Mouse (Mus musculus) MEL (cell line): ENCODE data around the gene Trappc6a. TPM values are rescaled to one million over a fixed set of nuclear protein-coding genes. Genes with fewer than 3 reads are reported as not detected.

ENCODE experiments used
- DNase-seq: peaks from one replicate; pipeline ENCODE4 v3.0.0; 2011; ENCODE audit warnings: low read depth, low spot score
- H3K27ac ChIP-seq: 2 replicates; pipeline ENCODE4 v1.5.1; 2012; ENCODE audit warnings: low read depth, mild to moderate bottlenecking, control low read depth, low read length, moderate library complexity; ENCODE audit not compliant: control insufficient read depth
- H3K27me3 ChIP-seq, 2 experiments: fragments of 150-350 bp in 1 of 2; sonication (generic) in 1 of 2; 2 replicates each; pipeline ENCODE4 v1.6.1; 2012; ENCODE audit warnings: low read length in 2 of 2, mild to moderate bottlenecking in 2 of 2, improper control_type of control experiment in 1 of 2, moderate library complexity in 1 of 2; ENCODE audit not compliant: insufficient read depth in 2 of 2, control insufficient read depth in 1 of 2
- H3K36me3 ChIP-seq, 2 experiments: 2 replicates each; pipeline ENCODE4 v1.6.1; 2012 to 2014; ENCODE audit warnings: low read length in 2 of 2, improper control_type of control experiment in 1 of 2, inconsistent platforms in 1 of 2, mild to moderate bottlenecking in 1 of 2; ENCODE audit not compliant: insufficient read depth in 2 of 2, control insufficient read depth in 1 of 2
- H3K4me1 ChIP-seq, 2 experiments: fragments of 150-350 bp in 1 of 2; sonication (generic) in 1 of 2; 2 replicates each; pipeline ENCODE4 v1.6.1; 2012; ENCODE audit warnings: low read length in 2 of 2, improper control_type of control experiment in 1 of 2, mild to moderate bottlenecking in 1 of 2; ENCODE audit not compliant: insufficient read depth in 2 of 2, control insufficient read depth in 1 of 2
- H3K4me3 ChIP-seq, 2 experiments: fragments of 150-350 bp in 1 of 2; sonication (generic) in 1 of 2; 2 replicates each; pipeline ENCODE4 v1.5.1; 2012; ENCODE audit warnings: low read depth in 2 of 2, low read length in 2 of 2, mild to moderate bottlenecking in 2 of 2, moderate library complexity in 2 of 2, control low read depth in 1 of 2, improper control_type of control experiment in 1 of 2; ENCODE audit not compliant: control insufficient read depth in 1 of 2, insufficient read depth in 1 of 2
- H3K79me2 ChIP-seq: 2 replicates; pipeline ENCODE4 v1.6.1; 2012; ENCODE audit warnings: mild to moderate bottlenecking, low read length, moderate library complexity; ENCODE audit not compliant: control insufficient read depth, poor library complexity, insufficient read depth
- H3K9ac ChIP-seq: 2 replicates; pipeline ENCODE4 v1.6.1; 2012; ENCODE audit warnings: low read depth, mild to moderate bottlenecking, control low read depth, low read length, moderate library complexity; ENCODE audit not compliant: control insufficient read depth, poor library complexity, severe bottlenecking
- H3K9me3 ChIP-seq: fragments of 150-350 bp; sonication (generic); replicated peaks from 2 replicates; pipeline ENCODE4 v1.6.1; 2012; ENCODE audit warnings: mild to moderate bottlenecking, low read length, improper control_type of control experiment, moderate library complexity; ENCODE audit not compliant: insufficient read depth
- BHLHE40 ChIP-seq: IDR thresholded peaks from 2 replicates; pipeline ENCODE4 v1.6.1; 2012; ENCODE audit warnings: low read depth, mild to moderate bottlenecking, inconsistent platforms, low read length, improper control_type of control experiment, borderline replicate concordance
- CHD1 ChIP-seq: IDR thresholded peaks from 2 replicates; pipeline ENCODE4 v1.6.1; 2012; ENCODE audit warnings: low read depth, mild to moderate bottlenecking, inconsistent platforms, low read length, improper control_type of control experiment
- CHD2 ChIP-seq: IDR thresholded peaks from 2 replicates; pipeline ENCODE4 v1.6.1; 2011; ENCODE audit warnings: low read length, improper control_type of control experiment
- CTCF ChIP-seq, 3 experiments: IDR thresholded peaks in 2 of 3; conservative IDR thresholded peaks in 1 of 3; 2 replicates each; pipeline ENCODE4 v1.5.1; 2011 to 2012; ENCODE audit warnings: low read length in 3 of 3, low read depth in 2 of 3, mild to moderate bottlenecking in 2 of 3, improper control_type of control experiment in 1 of 3, inconsistent platforms in 1 of 3, mixed read lengths in 1 of 3, moderate library complexity in 1 of 3; ENCODE audit not compliant: control insufficient read depth in 1 of 3, insufficient read depth in 1 of 3, poor library complexity in 1 of 3, severe bottlenecking in 1 of 3
- E2F4 ChIP-seq: IDR thresholded peaks from 2 replicates; pipeline ENCODE4 v1.6.1; 2011; ENCODE audit warnings: low read depth, low read length, improper control_type of control experiment, borderline replicate concordance
- ELF1 ChIP-seq: IDR thresholded peaks from 2 replicates; pipeline ENCODE4 v1.6.1; 2014; ENCODE audit warnings: low read depth, mild to moderate bottlenecking, inconsistent platforms, low read length, improper control_type of control experiment, moderate library complexity
- ETS1 ChIP-seq: IDR thresholded peaks from 2 replicates; pipeline ENCODE4 v1.6.1; 2012; ENCODE audit warnings: low read depth, mild to moderate bottlenecking, inconsistent platforms, low read length, improper control_type of control experiment, moderate library complexity
- GATA1 ChIP-seq: IDR thresholded peaks from 2 replicates; pipeline ENCODE4 v1.6.1; 2011; ENCODE audit warnings: low read depth, low read length, improper control_type of control experiment
- HCFC1 ChIP-seq: IDR thresholded peaks from 2 replicates; pipeline ENCODE4 v1.6.1; 2012; ENCODE audit warnings: low read depth, mild to moderate bottlenecking, inconsistent platforms, low read length, improper control_type of control experiment, moderate library complexity
- JUND ChIP-seq: IDR thresholded peaks from 2 replicates; pipeline ENCODE4 v1.6.1; 2011; ENCODE audit warnings: low read depth, mild to moderate bottlenecking, improper control_type of control experiment, low read length
- KAT2A ChIP-seq: conservative IDR thresholded peaks from 2 replicates; pipeline ENCODE4 v1.6.1; 2012; ENCODE audit warnings: low read depth, low read length, improper control_type of control experiment, inconsistent platforms
- MAFK ChIP-seq: IDR thresholded peaks from 2 replicates; pipeline ENCODE4 v1.6.1; 2011; ENCODE audit warnings: low read depth, mild to moderate bottlenecking, low read length, improper control_type of control experiment, borderline replicate concordance
- MAX ChIP-seq: IDR thresholded peaks from 2 replicates; pipeline ENCODE4 v1.6.1; 2011; ENCODE audit warnings: low read length, improper control_type of control experiment
- MAZ ChIP-seq: IDR thresholded peaks from 2 replicates; pipeline ENCODE4 v1.6.1; 2012; ENCODE audit warnings: low read depth, mild to moderate bottlenecking, inconsistent platforms, low read length, improper control_type of control experiment
- MEF2A ChIP-seq: IDR thresholded peaks from 2 replicates; pipeline ENCODE4 v1.6.1; 2014; ENCODE audit warnings: low read depth, mild to moderate bottlenecking, inconsistent platforms, low read length, improper control_type of control experiment; ENCODE audit not compliant: poor library complexity, insufficient replicate concordance, severe bottlenecking; ENCODE audit errors: extremely low read depth
- MXI1 ChIP-seq: IDR thresholded peaks from 2 replicates; pipeline ENCODE4 v1.6.1; 2011; ENCODE audit warnings: mild to moderate bottlenecking, low read depth, low read length, improper control_type of control experiment
- MYC ChIP-seq: IDR thresholded peaks from 2 replicates; pipeline ENCODE4 v1.6.1; 2011; ENCODE audit warnings: low read depth, mild to moderate bottlenecking, low read length, improper control_type of control experiment, moderate library complexity
- NELFE ChIP-seq: IDR thresholded peaks from 2 replicates; pipeline ENCODE4 v1.6.1; 2011; ENCODE audit warnings: low read depth, low read length, improper control_type of control experiment
- NRF1 ChIP-seq: IDR thresholded peaks from 2 replicates; pipeline ENCODE4 v1.6.1; 2014; ENCODE audit warnings: low read depth, mild to moderate bottlenecking, inconsistent platforms, low read length, improper control_type of control experiment, moderate library complexity; ENCODE audit not compliant: poor library complexity, insufficient read depth, severe bottlenecking
- POLR2A ChIP-seq, 2 experiments: IDR thresholded peaks; 2 replicates each; pipeline ENCODE4 v1.6.1; 2011 to 2012; ENCODE audit warnings: low read length in 2 of 2, mild to moderate bottlenecking in 2 of 2, control low read depth in 1 of 2, improper control_type of control experiment in 1 of 2, low read depth in 1 of 2, moderate library complexity in 1 of 2; ENCODE audit not compliant: control insufficient read depth in 1 of 2, insufficient read depth in 1 of 2, poor library complexity in 1 of 2
- POLR2AphosphoS2 ChIP-seq: IDR thresholded peaks from 2 replicates; pipeline ENCODE4 v1.6.1; 2011; ENCODE audit warnings: low read length, improper control_type of control experiment
- POLR2AphosphoS5 ChIP-seq: IDR thresholded peaks from 2 replicates; pipeline ENCODE4 v1.6.1; 2012; ENCODE audit warnings: low read depth, borderline replicate concordance, mild to moderate bottlenecking, inconsistent platforms, low read length, moderate library complexity, mixed read lengths
- RAD21 ChIP-seq: IDR thresholded peaks from 2 replicates; pipeline ENCODE4 v1.6.1; 2011; ENCODE audit warnings: mild to moderate bottlenecking, low read depth, low read length, improper control_type of control experiment
- SIN3A ChIP-seq: IDR thresholded peaks from 2 replicates; pipeline ENCODE4 v1.6.1; 2012; ENCODE audit warnings: low read length, improper control_type of control experiment, inconsistent platforms
- SMC3 ChIP-seq: IDR thresholded peaks from 2 replicates; pipeline ENCODE4 v1.6.1; 2011; ENCODE audit warnings: low read depth, low read length, improper control_type of control experiment
- TCF12 ChIP-seq: IDR thresholded peaks from 2 replicates; pipeline ENCODE4 v1.6.1; 2014; ENCODE audit warnings: low read depth, mild to moderate bottlenecking, inconsistent platforms, low read length, improper control_type of control experiment, moderate library complexity
- UBTF ChIP-seq: IDR thresholded peaks from 2 replicates; pipeline ENCODE4 v1.6.1; 2012; ENCODE audit warnings: low read depth, mild to moderate bottlenecking, inconsistent platforms, low read length, improper control_type of control experiment, moderate library complexity, borderline replicate concordance; ENCODE audit not compliant: insufficient read depth
- USF1 ChIP-seq: IDR thresholded peaks from 2 replicates; pipeline ENCODE4 v1.6.1; 2014; ENCODE audit warnings: low read depth, mild to moderate bottlenecking, inconsistent platforms, low read length, improper control_type of control experiment, moderate library complexity
- USF2 ChIP-seq, 2 experiments: IDR thresholded peaks; 2 replicates each; pipeline ENCODE4 v1.6.1; 2011 to 2012; ENCODE audit warnings: improper control_type of control experiment in 2 of 2, low read length in 2 of 2, borderline replicate concordance in 1 of 2, inconsistent platforms in 1 of 2, low read depth in 1 of 2, mild to moderate bottlenecking in 1 of 2; ENCODE audit not compliant: insufficient read depth in 1 of 2
- ZC3H11A ChIP-seq: IDR thresholded peaks from 2 replicates; pipeline ENCODE4 v1.6.1; 2012; ENCODE audit warnings: low read depth, mild to moderate bottlenecking, inconsistent platforms, low read length, improper control_type of control experiment
- ZMIZ1 ChIP-seq: IDR thresholded peaks from 2 replicates; pipeline ENCODE4 v1.6.1; 2012; ENCODE audit warnings: low read depth, mild to moderate bottlenecking, inconsistent platforms, low read length, improper control_type of control experiment, moderate library complexity
- ZNF384 ChIP-seq: IDR thresholded peaks from 2 replicates; pipeline ENCODE4 v1.6.1; 2012; ENCODE audit warnings: low read depth, mild to moderate bottlenecking, inconsistent platforms, low read length, improper control_type of control experiment
- polyA plus RNA-seq, 2 experiments: library from polyadenylated mRNA; stranded (reverse) in 1 of 2; unstranded in 1 of 2; fragments of >175 nt in 1 of 2; fragments of >200 nt in 1 of 2; gene quantifications; 2 replicates each; pipeline versions ENCODE4 v1.2.1 to v1.2.4; 2012; ENCODE audit warnings: low replicate concordance in 2 of 2, low read depth in 1 of 2; ENCODE audit not compliant: insufficient read length in 2 of 2, insufficient read depth in 1 of 2, missing spikeins in 1 of 2
- total RNA-seq: library from RNA; depleted of rRNA; stranded (reverse); fragments of 300-350 nt; gene quantifications from 2 replicates; pipeline ENCODE4 v1.2.3, GENCODE M21; 2012

Gene Trappc6a
- total and polyA plus RNA-seq, 3 experiments, result 82.8 to 88.2 TPM; not detected in 1

- no peak for TF ChIP-seq UBTF
- no peak for TF ChIP-seq MAX
- TF ChIP-seq POLR2AphosphoS2, result no peak
- no peak for TF ChIP-seq USF2 (IDR thresholded peaks at IDR 0.05; ENCODE audit: borderline replicate concordance in 1 of 2, insufficient read depth in 1 of 2, low read depth in 1 of 2, low read length in 2 of 2)
- no peak for TF ChIP-seq TCF12
- no peak for TF ChIP-seq CHD1
- no peak for TF ChIP-seq KAT2A
- no peak for TF ChIP-seq MYC
- TF ChIP-seq ETS1, result peak; percentile 59
- TF ChIP-seq CTCF (IDR thresholded peaks at IDR 0.05 in 2 of 3, conservative IDR thresholded peaks at IDR 0.05 in 1 of 3; ENCODE audit: control insufficient read depth in 1 of 3, insufficient read depth in 1 of 3, low read depth in 2 of 3, low read length in 3 of 3, poor library complexity in 1 of 3, severe bottlenecking in 1 of 3), result peak; percentile 81 to 98 (median 90)
Observed at GRCm38 (mm10) chr7:19503481-19504068, 4.6 kb upstream of the Trappc6a start (continued).

DNA sequence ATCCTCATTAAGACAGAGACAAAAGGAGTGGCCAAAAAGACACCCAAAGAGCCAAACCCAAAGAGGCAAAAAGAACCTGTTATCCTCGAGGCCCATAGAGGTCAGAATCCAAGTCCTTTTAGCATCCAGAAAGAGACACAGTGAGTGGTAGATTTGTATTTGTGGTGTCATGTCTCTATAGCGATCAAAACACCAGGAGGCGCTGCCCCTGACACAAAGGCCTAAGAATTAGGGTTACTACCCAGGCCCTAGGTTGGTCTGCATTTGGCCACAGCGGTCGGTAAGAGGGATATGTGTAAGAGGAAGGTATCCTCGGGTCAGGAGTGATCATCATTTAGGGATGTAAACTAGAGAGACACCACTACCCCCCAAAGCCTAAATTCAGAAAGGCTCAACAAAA is 1.9 kb upstream of the Trappc6a start:
- Histone ChIP-seq H3K79me2 (peaks cover 21% of the 10 kb centered on the region), H3K36me3 (peaks cover 0 to 6% of the 10 kb centered on the region in 2 experiments; a peak in 2 of 4 replicates), H3K4me3 (peak overlapping the region; percentile 86 to 94), H3K27me3 (no peaks in the 10 kb centered on the region), H3K9me3 (no peaks in the 10 kb centered on the region), H3K9ac (peak overlapping the region; percentile 95), H3K27ac (peak overlapping the region; percentile 29), H3K4me1 (peaks cover 0 to 8% of the 10 kb centered on the region in 2 experiments; a peak in 2 of 4 replicates)
- peak; percentile 87 for DNase-seq
- TF ChIP-seq NRF1, result no peak
- 0 out of 2 replicates have a peak, but pooled peaks have one; percentile 38 for TF ChIP-seq MXI1
- TF ChIP-seq SMC3, result peak; percentile 88
- TF ChIP-seq USF2 (IDR thresholded peaks at IDR 0.05; ENCODE audit: borderline replicate concordance in 1 of 2, insufficient read depth in 1 of 2, low read depth in 1 of 2, low read length in 2 of 2), result no peak
- TF ChIP-seq CHD1, result no peak; the same call in 1 of the 2 replicates
- TF ChIP-seq GATA1, result no peak
- TF ChIP-seq ZMIZ1, result no peak
- TF ChIP-seq E2F4, result no peak
- peak; percentile 64; the same call in 1 of the 2 replicates for TF ChIP-seq SIN3A
- no peak for TF ChIP-seq KAT2A
- TF ChIP-seq POLR2A (IDR thresholded peaks at IDR 0.05; ENCODE audit: control insufficient read depth in 1 of 2, insufficient read depth in 1 of 2, low read depth in 1 of 2, low read length in 2 of 2, poor library complexity in 1 of 2), result no peak
- no peak for TF ChIP-seq ETS1
- no peak for TF ChIP-seq JUND
- TF ChIP-seq RAD21, result peak; percentile 47
- no peak for TF ChIP-seq POLR2AphosphoS2
- no peak for TF ChIP-seq ELF1
- TF ChIP-seq MAZ, result no peak
- no peak for TF ChIP-seq BHLHE40
- TF ChIP-seq POLR2AphosphoS5, result no peak
- TF ChIP-seq MAX, result no peak
- no peak for TF ChIP-seq NELFE
- no peak for TF ChIP-seq USF1
- no peak for TF ChIP-seq ZNF384
- peak; percentile 58 for TF ChIP-seq HCFC1
- peak; percentile 54 for TF ChIP-seq ZC3H11A
- TF ChIP-seq MEF2A, result no peak
- TF ChIP-seq MAFK, result no peak
- peak; percentile 56 to 90 (median 70) for TF ChIP-seq CTCF (IDR thresholded peaks at IDR 0.05 in 2 of 3, conservative IDR thresholded peaks at IDR 0.05 in 1 of 3; ENCODE audit: control insufficient read depth in 1 of 3, insufficient read depth in 1 of 3, low read depth in 2 of 3, low read length in 3 of 3, poor library complexity in 1 of 3, severe bottlenecking in 1 of 3)
- no peak for TF ChIP-seq CHD2
